Mouse (Mus musculus): ENCODE results near the gene Kcnh6.
"Not testable (repeated sequence)": the region's sequence is repeated elsewhere in the genome, so short reads cannot be mapped to it uniquely, and the experiment has no call there.

Kcnh6 gene

GRCm38 (mm10) chr11:105994375-105994774 lies 13.5 kb upstream of the Kcnh6 start, which contains the start of gene Ace3:
Ace3 (plus strand) TSS chr11:105994675.
- ChIA-PET POLR2A (interaction anchor here in 1 of 4 experiments (1.7 kb wide), 1 partner anchor 29 kb away, joined by 3 read pairs; no protein-coding TSS in a partner anchor), CTCF (interaction anchor here in 1 of 4 experiments (0.5 kb wide), 1 partner anchor 30 kb away, joined by 4 read pairs; no protein-coding TSS in a partner anchor)

- POLR2A ChIA-PET: interaction anchor here in 1 of 4 experiments (0.7 kb wide), 1 partner anchor 1120 kb away, joined by 3 read pairs; no protein-coding TSS in a partner anchor
- CTCF ChIA-PET: interaction anchor here in 1 of 4 experiments (0.6 kb wide), 1 partner anchor 389 kb away, joined by 4 read pairs; no protein-coding TSS in a partner anchor
Measured at GRCm38 (mm10) chr11:106000062-106000461, 7.9 kb upstream of the Kcnh6 start.

GRCm38 (mm10) chr11:106001718-106002117 lies 6.2 kb upstream of the Kcnh6 start:
- POLR2A ChIA-PET: interaction anchor here in 2 of 4 experiments (0.5 to 1.1 kb wide), 3 partner anchors 32 to 76 kb away, joined by 3 to 4 read pairs (median 3); no protein-coding TSS in a partner anchor
- CTCF ChIA-PET: interaction anchor here in 2 of 4 experiments (0.6 to 1.0 kb wide), 2 partner anchors 25 to 901 kb away, joined by 3 to 4 read pairs; no protein-coding TSS in a partner anchor

- POLR2A ChIA-PET: no interaction called here
- CTCF ChIA-PET: interaction anchor here in 2 of 4 experiments (0.6 to 1.0 kb wide), 2 partner anchors 77 kb away, joined by 3 read pairs; no protein-coding TSS in a partner anchor
Measured at GRCm38 (mm10) chr11:106004576-106004975, 3.3 kb upstream of the Kcnh6 start.

- ChIA-PET POLR2A (interaction anchor here in 1 of 4 experiments (1.1 to 1.3 kb wide), 3 partner anchors 9 to 28 kb away, joined by 3 to 5 read pairs (median 3); no protein-coding TSS in a partner anchor), CTCF (interaction anchor here in 1 of 4 experiments (0.5 kb wide), 1 partner anchor 20 kb away, joined by 4 read pairs; no protein-coding TSS in a partner anchor)
Measured at GRCm38 (mm10) chr11:106005970-106006369, 2.0 kb upstream of the Kcnh6 start.

GRCm38 (mm10) chr11:106012711-106013110 lies 4.8 kb downstream of the Kcnh6 start:
- POLR2A ChIA-PET: interaction anchor here in 2 of 4 experiments (0.8 to 1.4 kb wide), 3 partner anchors 14 to 71 kb away, joined by 3 read pairs; partner anchors contain the start of gene Map3k3 (in 1 of the 2)
- CTCF ChIA-PET: interaction anchor here in 2 of 4 experiments (0.7 to 2.0 kb wide), 2 partner anchors 13 to 85 kb away, joined by 3 to 4 read pairs; no protein-coding TSS in a partner anchor

GRCm38 (mm10) chr11:106013556-106014225 lies 5.8 kb downstream of the Kcnh6 start:
- POLR2A ChIA-PET: interaction anchor here in 2 of 4 experiments (0.5 to 1.4 kb wide), 6 partner anchors 13 to 478 kb away, joined by 3 to 4 read pairs (median 3); partner anchors contain the start of genes Dcaf7 (in 1 of the 2) and Map3k3 (in 1 of the 2)
- CTCF ChIA-PET: interaction anchor here in 2 of 4 experiments (0.7 to 1.0 kb wide), 3 partner anchors 14 to 86 kb away, joined by 3 to 4 read pairs (median 3); no protein-coding TSS in a partner anchor

GRCm38 (mm10) chr11:106016440-106016839 lies 8.5 kb downstream of the Kcnh6 start:
- CTCF ChIA-PET: no interaction called here
- POLR2A ChIA-PET: interaction anchor here in 3 of 4 experiments (0.6 to 1.6 kb wide), 5 partner anchors 27 to 648 kb away, joined by 3 to 6 read pairs (median 3); no protein-coding TSS in a partner anchor

- POLR2A ChIA-PET: interaction anchor here in 2 of 4 experiments (0.8 to 1.0 kb wide), 3 partner anchors 16 to 109 kb away, joined by 3 to 4 read pairs (median 3); partner anchors contain the start of genes Cyb561 (in 1 of the 2) and Dcaf7 (in 1 of the 2)
- CTCF ChIA-PET: interaction anchor here in 1 of 4 experiments (0.6 kb wide), 1 partner anchor 65 kb away, joined by 7 read pairs; no protein-coding TSS in a partner anchor
Measured at GRCm38 (mm10) chr11:106020051-106020763, 12.3 kb downstream of the Kcnh6 start.

- POLR2A ChIA-PET: interaction anchor here in 3 of 4 experiments (0.9 to 3.1 kb wide), 6 partner anchors 10 to 58 kb away, joined by 3 to 34 read pairs (median 8); partner anchors contain the start of genes Dcaf7 (in 3 of the 3) and Map3k3 (in 1 of the 3)
- CTCF ChIA-PET: interaction anchor here in 3 of 4 experiments (0.8 to 2.8 kb wide), 8 partner anchors 13 to 141 kb away, joined by 3 to 35 read pairs (median 6); no protein-coding TSS in a partner anchor
Measured at GRCm38 (mm10) chr11:106025774-106026173, 17.9 kb downstream of the Kcnh6 start.

- ChIA-PET POLR2A (interaction anchor here (0.6 to 3.1 kb wide), 23 partner anchors 8 to 529 kb away, joined by 3 to 34 read pairs (median 4); partner anchors contain the start of genes Dcaf7 (in 3 of the 4), Map3k3 (in 1 of the 4) and Tcam1 (in 1 of the 4)), CTCF (interaction anchor here (0.5 to 2.8 kb wide), 57 partner anchors 8 to 844 kb away, joined by 3 to 46 read pairs (median 4); partner anchors contain the start of genes Dcaf7 (in 4 of the 4), Ace (in 1 of the 4), Cyb561 (in 1 of the 4) and Map3k3 (in 1 of the 4))
Measured at GRCm38 (mm10) chr11:106026465-106027151, 18.7 kb downstream of the Kcnh6 start.

- CTCF ChIA-PET: interaction anchor here (0.6 to 2.8 kb wide), 34 partner anchors 9 to 690 kb away, joined by 3 to 46 read pairs (median 4); partner anchors contain the start of genes Dcaf7 (in 4 of the 4), Cyb561 (in 1 of the 4) and Map3k3 (in 1 of the 4)
- POLR2A ChIA-PET: interaction anchor here (0.8 to 3.1 kb wide), 15 partner anchors 7 to 473 kb away, joined by 3 to 34 read pairs (median 4); partner anchors contain the start of gene Dcaf7 (in 3 of the 4)
Measured at GRCm38 (mm10) chr11:106027607-106028006, 19.7 kb downstream of the Kcnh6 start.

- POLR2A ChIA-PET, CTCF ChIA-PET: not testable (repeated sequence)
Measured at GRCm38 (mm10) chr11:106032074-106032473, 24.1 kb downstream of the Kcnh6 start.

GRCm38 (mm10) chr11:106033491-106033919 lies 25.6 kb downstream of the Kcnh6 start:
- POLR2A ChIA-PET: interaction anchor here in 3 of 4 experiments (0.6 to 1.7 kb wide), 14 partner anchors 12 to 160 kb away, joined by 3 to 5 read pairs (median 3); no protein-coding TSS in a partner anchor
- CTCF ChIA-PET: interaction anchor here in 3 of 4 experiments (0.5 to 2.0 kb wide), 10 partner anchors 9 to 1373 kb away, joined by 3 to 7 read pairs (median 4); no protein-coding TSS in a partner anchor

- POLR2A ChIA-PET: interaction anchor here in 3 of 4 experiments (1.0 to 1.4 kb wide), 3 partner anchors 8 to 111 kb away, joined by 3 to 4 read pairs (median 4); no protein-coding TSS in a partner anchor
- CTCF ChIA-PET: interaction anchor here in 2 of 4 experiments (0.6 to 2.0 kb wide), 4 partner anchors 11 to 931 kb away, joined by 3 to 7 read pairs (median 5); no protein-coding TSS in a partner anchor
Measured at GRCm38 (mm10) chr11:106034986-106035385, 27.1 kb downstream of the Kcnh6 start.

Measured in embryonic stem cell, embryonic (primary cell).